Mouse (Mus musculus) small intestine, adult 2 months (tissue): ENCODE measurements around the gene Abhd4.

Experiments used
- CTCF ChIP-seq: fragments of 200-500 bp; IDR thresholded peaks from 2 replicates; pipeline ENCODE4 v1.5.1; 2012; ENCODE audit warnings: low read depth, mild to moderate bottlenecking, control low read depth, inconsistent platforms, low read length, moderate library complexity, mixed read lengths; ENCODE audit not compliant: insufficient replicate concordance, insufficient read length; ENCODE audit errors: extremely low read depth
- POLR2A ChIP-seq: fragments of 200-500 bp; IDR thresholded peaks from 2 replicates; pipeline ENCODE4 v1.6.1; 2012; ENCODE audit warnings: low read depth, mild to moderate bottlenecking, control low read depth, inconsistent platforms, low read length, moderate library complexity

- no peak for TF ChIP-seq POLR2A
- TF ChIP-seq CTCF = no peak
Observed at GRCm38 (mm10) chr14:54267966-54268365, 14.0 kb downstream of the Abhd4 start.
